Mouse (Mus musculus) MEL (cell line): ENCODE data around the gene Fcamr. TPM values are rescaled to one million over a fixed set of nuclear protein-coding genes. Genes with fewer than 3 reads are reported as not detected.

ENCODE experiments used
- DNase-seq: peaks from one replicate; pipeline ENCODE4 v3.0.0; 2011; ENCODE audit warnings: low read depth, low spot score
- H3K27ac ChIP-seq: 2 replicates; pipeline ENCODE4 v1.5.1; 2012; ENCODE audit warnings: low read depth, mild to moderate bottlenecking, control low read depth, low read length, moderate library complexity; ENCODE audit not compliant: control insufficient read depth
- H3K27me3 ChIP-seq, 2 experiments: fragments of 150-350 bp in 1 of 2; sonication (generic) in 1 of 2; 2 replicates each; pipeline ENCODE4 v1.6.1; 2012; ENCODE audit warnings: low read length in 2 of 2, mild to moderate bottlenecking in 2 of 2, improper control_type of control experiment in 1 of 2, moderate library complexity in 1 of 2; ENCODE audit not compliant: insufficient read depth in 2 of 2, control insufficient read depth in 1 of 2
- H3K36me3 ChIP-seq, 2 experiments: 2 replicates each; pipeline ENCODE4 v1.6.1; 2012 to 2014; ENCODE audit warnings: low read length in 2 of 2, improper control_type of control experiment in 1 of 2, inconsistent platforms in 1 of 2, mild to moderate bottlenecking in 1 of 2; ENCODE audit not compliant: insufficient read depth in 2 of 2, control insufficient read depth in 1 of 2
- H3K4me1 ChIP-seq, 2 experiments: fragments of 150-350 bp in 1 of 2; sonication (generic) in 1 of 2; 2 replicates each; pipeline ENCODE4 v1.6.1; 2012; ENCODE audit warnings: low read length in 2 of 2, improper control_type of control experiment in 1 of 2, mild to moderate bottlenecking in 1 of 2; ENCODE audit not compliant: insufficient read depth in 2 of 2, control insufficient read depth in 1 of 2
- H3K4me3 ChIP-seq, 2 experiments: fragments of 150-350 bp in 1 of 2; sonication (generic) in 1 of 2; 2 replicates each; pipeline ENCODE4 v1.5.1; 2012; ENCODE audit warnings: low read depth in 2 of 2, low read length in 2 of 2, mild to moderate bottlenecking in 2 of 2, moderate library complexity in 2 of 2, control low read depth in 1 of 2, improper control_type of control experiment in 1 of 2; ENCODE audit not compliant: control insufficient read depth in 1 of 2, insufficient read depth in 1 of 2
- H3K79me2 ChIP-seq: 2 replicates; pipeline ENCODE4 v1.6.1; 2012; ENCODE audit warnings: mild to moderate bottlenecking, low read length, moderate library complexity; ENCODE audit not compliant: control insufficient read depth, poor library complexity, insufficient read depth
- H3K9ac ChIP-seq: 2 replicates; pipeline ENCODE4 v1.6.1; 2012; ENCODE audit warnings: low read depth, mild to moderate bottlenecking, control low read depth, low read length, moderate library complexity; ENCODE audit not compliant: control insufficient read depth, poor library complexity, severe bottlenecking
- H3K9me3 ChIP-seq: fragments of 150-350 bp; sonication (generic); replicated peaks from 2 replicates; pipeline ENCODE4 v1.6.1; 2012; ENCODE audit warnings: mild to moderate bottlenecking, low read length, improper control_type of control experiment, moderate library complexity; ENCODE audit not compliant: insufficient read depth
- BHLHE40 ChIP-seq: IDR thresholded peaks from 2 replicates; pipeline ENCODE4 v1.6.1; 2012; ENCODE audit warnings: low read depth, mild to moderate bottlenecking, inconsistent platforms, low read length, improper control_type of control experiment, borderline replicate concordance
- CHD1 ChIP-seq: IDR thresholded peaks from 2 replicates; pipeline ENCODE4 v1.6.1; 2012; ENCODE audit warnings: low read depth, mild to moderate bottlenecking, inconsistent platforms, low read length, improper control_type of control experiment
- CTCF ChIP-seq, 3 experiments: IDR thresholded peaks in 2 of 3; conservative IDR thresholded peaks in 1 of 3; 2 replicates each; pipeline ENCODE4 v1.5.1; 2011 to 2012; ENCODE audit warnings: low read length in 3 of 3, low read depth in 2 of 3, mild to moderate bottlenecking in 2 of 3, improper control_type of control experiment in 1 of 3, inconsistent platforms in 1 of 3, mixed read lengths in 1 of 3, moderate library complexity in 1 of 3; ENCODE audit not compliant: control insufficient read depth in 1 of 3, insufficient read depth in 1 of 3, poor library complexity in 1 of 3, severe bottlenecking in 1 of 3
- E2F4 ChIP-seq: IDR thresholded peaks from 2 replicates; pipeline ENCODE4 v1.6.1; 2011; ENCODE audit warnings: low read depth, low read length, improper control_type of control experiment, borderline replicate concordance
- ELF1 ChIP-seq: IDR thresholded peaks from 2 replicates; pipeline ENCODE4 v1.6.1; 2014; ENCODE audit warnings: low read depth, mild to moderate bottlenecking, inconsistent platforms, low read length, improper control_type of control experiment, moderate library complexity
- ETS1 ChIP-seq: IDR thresholded peaks from 2 replicates; pipeline ENCODE4 v1.6.1; 2012; ENCODE audit warnings: low read depth, mild to moderate bottlenecking, inconsistent platforms, low read length, improper control_type of control experiment, moderate library complexity
- GABPA ChIP-seq: IDR thresholded peaks from 2 replicates; pipeline ENCODE4 v1.6.1; 2012; ENCODE audit warnings: low read depth, mild to moderate bottlenecking, inconsistent platforms, low read length, improper control_type of control experiment, moderate library complexity
- HCFC1 ChIP-seq: IDR thresholded peaks from 2 replicates; pipeline ENCODE4 v1.6.1; 2012; ENCODE audit warnings: low read depth, mild to moderate bottlenecking, inconsistent platforms, low read length, improper control_type of control experiment, moderate library complexity
- KAT2A ChIP-seq: conservative IDR thresholded peaks from 2 replicates; pipeline ENCODE4 v1.6.1; 2012; ENCODE audit warnings: low read depth, low read length, improper control_type of control experiment, inconsistent platforms
- MAFK ChIP-seq: IDR thresholded peaks from 2 replicates; pipeline ENCODE4 v1.6.1; 2011; ENCODE audit warnings: low read depth, mild to moderate bottlenecking, low read length, improper control_type of control experiment, borderline replicate concordance
- MEF2A ChIP-seq: IDR thresholded peaks from 2 replicates; pipeline ENCODE4 v1.6.1; 2014; ENCODE audit warnings: low read depth, mild to moderate bottlenecking, inconsistent platforms, low read length, improper control_type of control experiment; ENCODE audit not compliant: poor library complexity, insufficient replicate concordance, severe bottlenecking; ENCODE audit errors: extremely low read depth
- MYB ChIP-seq: IDR thresholded peaks from 2 replicates; pipeline ENCODE4 v1.6.1; 2011; ENCODE audit warnings: mild to moderate bottlenecking, low read depth, low read length, improper control_type of control experiment
- NRF1 ChIP-seq: IDR thresholded peaks from 2 replicates; pipeline ENCODE4 v1.6.1; 2014; ENCODE audit warnings: low read depth, mild to moderate bottlenecking, inconsistent platforms, low read length, improper control_type of control experiment, moderate library complexity; ENCODE audit not compliant: poor library complexity, insufficient read depth, severe bottlenecking
- POLR2A ChIP-seq, 2 experiments: IDR thresholded peaks; 2 replicates each; pipeline ENCODE4 v1.6.1; 2011 to 2012; ENCODE audit warnings: low read length in 2 of 2, mild to moderate bottlenecking in 2 of 2, control low read depth in 1 of 2, improper control_type of control experiment in 1 of 2, low read depth in 1 of 2, moderate library complexity in 1 of 2; ENCODE audit not compliant: control insufficient read depth in 1 of 2, insufficient read depth in 1 of 2, poor library complexity in 1 of 2
- POLR2AphosphoS2 ChIP-seq: IDR thresholded peaks from 2 replicates; pipeline ENCODE4 v1.6.1; 2011; ENCODE audit warnings: low read length, improper control_type of control experiment
- POLR2AphosphoS5 ChIP-seq: IDR thresholded peaks from 2 replicates; pipeline ENCODE4 v1.6.1; 2012; ENCODE audit warnings: low read depth, borderline replicate concordance, mild to moderate bottlenecking, inconsistent platforms, low read length, moderate library complexity, mixed read lengths
- RAD21 ChIP-seq: IDR thresholded peaks from 2 replicates; pipeline ENCODE4 v1.6.1; 2011; ENCODE audit warnings: mild to moderate bottlenecking, low read depth, low read length, improper control_type of control experiment
- SIN3A ChIP-seq: IDR thresholded peaks from 2 replicates; pipeline ENCODE4 v1.6.1; 2012; ENCODE audit warnings: low read length, improper control_type of control experiment, inconsistent platforms
- TBP ChIP-seq: IDR thresholded peaks from 2 replicates; pipeline ENCODE4 v1.8.0; 2011; ENCODE audit warnings: low read depth, low read length, improper control_type of control experiment
- TCF12 ChIP-seq: IDR thresholded peaks from 2 replicates; pipeline ENCODE4 v1.6.1; 2014; ENCODE audit warnings: low read depth, mild to moderate bottlenecking, inconsistent platforms, low read length, improper control_type of control experiment, moderate library complexity
- UBTF ChIP-seq: IDR thresholded peaks from 2 replicates; pipeline ENCODE4 v1.6.1; 2012; ENCODE audit warnings: low read depth, mild to moderate bottlenecking, inconsistent platforms, low read length, improper control_type of control experiment, moderate library complexity, borderline replicate concordance; ENCODE audit not compliant: insufficient read depth
- USF2 ChIP-seq, 2 experiments: IDR thresholded peaks; 2 replicates each; pipeline ENCODE4 v1.6.1; 2011 to 2012; ENCODE audit warnings: improper control_type of control experiment in 2 of 2, low read length in 2 of 2, borderline replicate concordance in 1 of 2, inconsistent platforms in 1 of 2, low read depth in 1 of 2, mild to moderate bottlenecking in 1 of 2; ENCODE audit not compliant: insufficient read depth in 1 of 2
- ZMIZ1 ChIP-seq: IDR thresholded peaks from 2 replicates; pipeline ENCODE4 v1.6.1; 2012; ENCODE audit warnings: low read depth, mild to moderate bottlenecking, inconsistent platforms, low read length, improper control_type of control experiment, moderate library complexity
- polyA plus RNA-seq, 2 experiments: library from polyadenylated mRNA; stranded (reverse) in 1 of 2; unstranded in 1 of 2; fragments of >175 nt in 1 of 2; fragments of >200 nt in 1 of 2; gene quantifications; 2 replicates each; pipeline versions ENCODE4 v1.2.1 to v1.2.4; 2012; ENCODE audit warnings: low replicate concordance in 2 of 2, low read depth in 1 of 2; ENCODE audit not compliant: insufficient read length in 2 of 2, insufficient read depth in 1 of 2, missing spikeins in 1 of 2
- total RNA-seq: library from RNA; depleted of rRNA; stranded (reverse); fragments of 300-350 nt; gene quantifications from 2 replicates; pipeline ENCODE4 v1.2.3, GENCODE M21; 2012

Fcamr gene
- total and polyA plus RNA-seq, 3 experiments, result not detected

DNA sequence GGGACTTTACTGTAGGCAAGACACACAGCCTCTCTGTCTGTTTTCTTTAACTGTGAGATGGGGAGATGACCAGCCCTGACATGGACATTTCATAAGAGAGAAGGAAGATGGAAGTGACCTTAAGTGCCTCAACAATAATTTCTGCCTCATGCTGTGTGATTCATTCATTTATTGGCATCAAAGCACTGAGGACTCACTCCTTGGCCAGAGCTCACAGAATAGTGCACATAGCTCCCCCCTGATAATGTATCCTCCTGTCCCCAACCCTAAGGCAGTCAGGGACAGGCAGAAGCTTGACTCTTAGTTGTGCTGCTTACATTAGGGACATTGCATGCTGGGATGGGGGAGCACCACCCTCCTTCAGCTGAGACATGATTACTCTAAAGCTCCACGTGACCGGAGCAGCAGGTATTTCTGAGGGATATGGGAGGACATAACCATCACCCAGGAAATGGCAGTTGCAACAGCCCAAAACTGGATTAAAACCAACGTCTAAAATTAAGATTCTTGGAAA, 29.7 kb upstream of the Fcamr start:
- DNase-seq, result no peak
- TF ChIP-seq MEF2A (no peak), ELF1 (no peak), ETS1 (no peak), CHD1 (no peak)
- H3K4me1 ChIP-seq, result no peaks in the 10 kb centered on the region
- H3K4me3 ChIP-seq, result no peak overlapping the region
- peaks cover 3 to 6% of the 10 kb centered on the region in 2 experiments for H3K27me3 ChIP-seq
- H3K27ac ChIP-seq, result no peak overlapping the region
- no peak overlapping the region for H3K9ac ChIP-seq
- H3K79me2 ChIP-seq, result no peaks in the 10 kb centered on the region
- no peaks in the 10 kb centered on the region for H3K9me3 ChIP-seq
- H3K36me3 ChIP-seq, result no peaks in the 10 kb centered on the region

DNA sequence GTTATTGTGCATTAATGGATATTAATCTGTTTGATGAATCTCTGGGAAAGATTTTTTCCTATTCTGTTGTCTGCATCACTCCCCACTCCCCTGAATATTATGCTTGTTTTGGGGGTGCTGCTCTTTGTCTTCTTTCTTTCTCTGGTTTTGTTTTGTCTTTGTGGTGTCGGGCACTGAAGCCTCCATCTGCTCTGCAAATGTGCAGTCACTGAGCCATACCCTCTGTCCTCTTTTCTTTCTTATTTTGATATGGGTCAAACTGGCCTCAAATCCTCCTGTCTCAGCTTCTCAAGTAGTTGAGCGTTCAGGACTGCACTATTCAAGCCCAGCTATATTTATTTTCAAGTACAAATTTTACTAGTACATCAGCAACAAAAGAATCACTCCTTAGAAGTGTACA, 25.5 kb upstream of the Fcamr start:
- no peaks in the 10 kb centered on the region for H3K36me3 ChIP-seq
- no peak for DNase-seq
- H3K4me3 ChIP-seq, result no peak overlapping the region
- H3K9ac ChIP-seq, result no peak overlapping the region
- TF ChIP-seq GABPA (no peak), ELF1 (no peak), TCF12 (no peak), MAFK (no peak), POLR2AphosphoS5 (no peak), NRF1 (no peak), CTCF (IDR thresholded peaks at IDR 0.05 in 2 of 3, conservative IDR thresholded peaks at IDR 0.05 in 1 of 3; ENCODE audit: control insufficient read depth in 1 of 3, insufficient read depth in 1 of 3, low read depth in 2 of 3, low read length in 3 of 3, poor library complexity in 1 of 3, severe bottlenecking in 1 of 3) (no peak), POLR2AphosphoS2 (no peak), SIN3A (no peak), USF2 (IDR thresholded peaks at IDR 0.05; ENCODE audit: borderline replicate concordance in 1 of 2, insufficient read depth in 1 of 2, low read depth in 1 of 2, low read length in 2 of 2) (no peak), MYB (no peak), BHLHE40 (no peak), KAT2A (no peak), HCFC1 (no peak), POLR2A (IDR thresholded peaks at IDR 0.05; ENCODE audit: control insufficient read depth in 1 of 2, insufficient read depth in 1 of 2, low read depth in 1 of 2, low read length in 2 of 2, poor library complexity in 1 of 2) (no peak), RAD21 (no peak), UBTF (no peak), TBP (no peak), ZMIZ1 (no peak), E2F4 (no peak)
- TF ChIP-seq, all 39 proteins: peak for 0
- Histone ChIP-seq H3K9me3 (no peaks in the 10 kb centered on the region), H3K27ac (no peak overlapping the region), H3K4me1 (no peaks in the 10 kb centered on the region), H3K79me2 (no peaks in the 10 kb centered on the region), H3K27me3 (peaks cover 0 to 3% of the 10 kb centered on the region in 2 experiments; a peak in 3 of 4 replicates)
